Mouse (Mus musculus): ENCODE measurements around the gene Slc1a2. TPM values are rescaled to one million over a fixed set of nuclear protein-coding genes. Genes with fewer than 3 reads are reported as not detected.

The Slc1a2 gene
- polyA plus RNA-seq, 1 experiment = not detected

- Histone ChIP-seq H3K4me3 (ENCODE audit: insufficient read depth, poor library complexity, severe bottlenecking) (no peak overlapping the region), H3K36me3 (ENCODE audit: control insufficient read depth, insufficient read depth) (no peaks in the 10 kb centered on the region), H3K79me3 (ENCODE audit: low read depth) (no peaks in the 10 kb centered on the region), H3K27me3 (ENCODE audit: control insufficient read depth, insufficient read depth, insufficient read length) (peaks cover 35% of the 10 kb centered on the region), H3K79me2 (ENCODE audit: control insufficient read depth, insufficient read depth) (no peaks in the 10 kb centered on the region), H3ac (ENCODE audit: control insufficient read depth, insufficient read length, low read depth) (no peak overlapping the region)
- TF ChIP-seq CEBPB (IDR thresholded peaks at IDR 0.05; ENCODE audit: low read depth) (no peak), USF1 (IDR thresholded peaks at IDR 0.05; ENCODE audit: low read depth) (no peak), CTCF (IDR thresholded peaks at IDR 0.05; ENCODE audit: control insufficient read depth, insufficient read depth, insufficient read length) (no peak), MYOD1 (IDR thresholded peaks at IDR 0.05; ENCODE audit: control insufficient read depth, insufficient read length, low read depth) (no peak), MYOG (IDR thresholded peaks at IDR 0.05; ENCODE audit: control insufficient read depth, extremely low read depth, insufficient read length) (no peak), FOSL1 (IDR thresholded peaks at IDR 0.05; ENCODE audit: insufficient read depth, low read length, poor library complexity, severe bottlenecking) (no peak), MAX (IDR thresholded peaks at IDR 0.05) (no peak)
Observed at GRCm38 (mm10) chr2:102638140-102638539, 20.3 kb upstream of the Slc1a2 start.

- Histone ChIP-seq H3ac (ENCODE audit: control insufficient read depth, insufficient read length, low read depth) (no peak overlapping the region), H3K79me2 (ENCODE audit: control insufficient read depth, insufficient read depth) (no peaks in the 10 kb centered on the region), H3K79me3 (ENCODE audit: low read depth) (no peaks in the 10 kb centered on the region), H3K36me3 (ENCODE audit: control insufficient read depth, insufficient read depth) (no peaks in the 10 kb centered on the region), H3K4me3 (ENCODE audit: insufficient read depth, poor library complexity, severe bottlenecking) (no peak overlapping the region), H3K27me3 (ENCODE audit: control insufficient read depth, insufficient read depth, insufficient read length) (peaks cover 35% of the 10 kb centered on the region)
- TF ChIP-seq FOSL1 (IDR thresholded peaks at IDR 0.05; ENCODE audit: insufficient read depth, low read length, poor library complexity, severe bottlenecking) (no peak), MAX (IDR thresholded peaks at IDR 0.05) (no peak), MYOG (IDR thresholded peaks at IDR 0.05; ENCODE audit: control insufficient read depth, extremely low read depth, insufficient read length) (no peak), USF1 (IDR thresholded peaks at IDR 0.05; ENCODE audit: low read depth) (no peak), CTCF (IDR thresholded peaks at IDR 0.05; ENCODE audit: control insufficient read depth, insufficient read depth, insufficient read length) (no peak), CEBPB (IDR thresholded peaks at IDR 0.05; ENCODE audit: low read depth) (no peak), MYOD1 (IDR thresholded peaks at IDR 0.05; ENCODE audit: control insufficient read depth, insufficient read length, low read depth) (no peak)
Observed at GRCm38 (mm10) chr2:102638690-102639089, 19.8 kb upstream of the Slc1a2 start.

- TF ChIP-seq MYOG (IDR thresholded peaks at IDR 0.05; ENCODE audit: control insufficient read depth, extremely low read depth, insufficient read length) (no peak), USF1 (IDR thresholded peaks at IDR 0.05; ENCODE audit: low read depth) (no peak), FOSL1 (IDR thresholded peaks at IDR 0.05; ENCODE audit: insufficient read depth, low read length, poor library complexity, severe bottlenecking) (no peak), CEBPB (IDR thresholded peaks at IDR 0.05; ENCODE audit: low read depth) (no peak), MYOD1 (IDR thresholded peaks at IDR 0.05; ENCODE audit: control insufficient read depth, insufficient read length, low read depth) (no peak), CTCF (IDR thresholded peaks at IDR 0.05; ENCODE audit: control insufficient read depth, insufficient read depth, insufficient read length) (no peak), MAX (IDR thresholded peaks at IDR 0.05) (no peak)
- H3ac ChIP-seq (ENCODE audit: control insufficient read depth, insufficient read length, low read depth) = no peak overlapping the region
Observed at GRCm38 (mm10) chr2:102648845-102649500, 9.5 kb upstream of the Slc1a2 start.

GRCm38 (mm10) chr2:102650322-102650721, 8.1 kb upstream of the Slc1a2 start:
- H3K79me3 ChIP-seq (ENCODE audit: low read depth) = no peaks in the 10 kb centered on the region
- H3K79me2 ChIP-seq (ENCODE audit: control insufficient read depth, insufficient read depth) = no peaks in the 10 kb centered on the region
- H3K27me3 ChIP-seq (ENCODE audit: control insufficient read depth, insufficient read depth, insufficient read length) = peaks cover 9% of the 10 kb centered on the region
- no peaks in the 10 kb centered on the region for H3K36me3 ChIP-seq (ENCODE audit: control insufficient read depth, insufficient read depth)
- TF ChIP-seq CTCF (IDR thresholded peaks at IDR 0.05; ENCODE audit: control insufficient read depth, insufficient read depth, insufficient read length) (no peak), MAX (IDR thresholded peaks at IDR 0.05) (no peak), MYOD1 (IDR thresholded peaks at IDR 0.05; ENCODE audit: control insufficient read depth, insufficient read length, low read depth) (no peak), MYOG (IDR thresholded peaks at IDR 0.05; ENCODE audit: control insufficient read depth, extremely low read depth, insufficient read length) (no peak), FOSL1 (IDR thresholded peaks at IDR 0.05; ENCODE audit: insufficient read depth, low read length, poor library complexity, severe bottlenecking) (no peak), USF1 (IDR thresholded peaks at IDR 0.05; ENCODE audit: low read depth) (no peak), CEBPB (IDR thresholded peaks at IDR 0.05; ENCODE audit: low read depth) (no peak)
- no peak overlapping the region for H3K4me3 ChIP-seq (ENCODE audit: insufficient read depth, poor library complexity, severe bottlenecking)
- no peak overlapping the region for H3ac ChIP-seq (ENCODE audit: control insufficient read depth, insufficient read length, low read depth)

More at GRCm38 (mm10) chr2:102648845-102649500, 9.5 kb upstream of the Slc1a2 start:
- Histone ChIP-seq H3K36me3 (ENCODE audit: control insufficient read depth, insufficient read depth) (no peaks in the 10 kb centered on the region), H3K79me2 (ENCODE audit: control insufficient read depth, insufficient read depth) (no peaks in the 10 kb centered on the region), H3K79me3 (ENCODE audit: low read depth) (no peaks in the 10 kb centered on the region), H3K27me3 (ENCODE audit: control insufficient read depth, insufficient read depth, insufficient read length) (peaks cover 9% of the 10 kb centered on the region), H3K4me3 (ENCODE audit: insufficient read depth, poor library complexity, severe bottlenecking) (no peak overlapping the region)

GRCm38 (mm10) chr2:102655966-102656725, 2.3 kb upstream of the Slc1a2 start:
- H3K79me3 ChIP-seq (ENCODE audit: low read depth) = no peaks in the 10 kb centered on the region
- no peaks in the 10 kb centered on the region for H3K36me3 ChIP-seq (ENCODE audit: control insufficient read depth, insufficient read depth)
- no peaks in the 10 kb centered on the region for H3K79me2 ChIP-seq (ENCODE audit: control insufficient read depth, insufficient read depth)
- H3ac ChIP-seq (ENCODE audit: control insufficient read depth, insufficient read length, low read depth) = no peak overlapping the region
- peaks cover 38% of the 10 kb centered on the region for H3K27me3 ChIP-seq (ENCODE audit: control insufficient read depth, insufficient read depth, insufficient read length)
- TF ChIP-seq CTCF (IDR thresholded peaks at IDR 0.05; ENCODE audit: control insufficient read depth, insufficient read depth, insufficient read length) (no peak), USF1 (IDR thresholded peaks at IDR 0.05; ENCODE audit: low read depth) (no peak), MAX (IDR thresholded peaks at IDR 0.05) (no peak), FOSL1 (IDR thresholded peaks at IDR 0.05; ENCODE audit: insufficient read depth, low read length, poor library complexity, severe bottlenecking) (no peak), MYOD1 (IDR thresholded peaks at IDR 0.05; ENCODE audit: control insufficient read depth, insufficient read length, low read depth) (no peak), MYOG (IDR thresholded peaks at IDR 0.05; ENCODE audit: control insufficient read depth, extremely low read depth, insufficient read length) (no peak), CEBPB (IDR thresholded peaks at IDR 0.05; ENCODE audit: low read depth) (no peak)
- H3K4me3 ChIP-seq (ENCODE audit: insufficient read depth, poor library complexity, severe bottlenecking) = no peak overlapping the region
